Mouse (Mus musculus) cerebellum, postnatal 25 days (tissue): ENCODE results near the gene Yars.

Experiments used
- DNase-seq, 2 experiments: peaks; one replicate each; pipeline ENCODE4 v3.0.0; 2021; ENCODE audit warnings: mixed read lengths in 2 of 2

Yars gene

DNA sequence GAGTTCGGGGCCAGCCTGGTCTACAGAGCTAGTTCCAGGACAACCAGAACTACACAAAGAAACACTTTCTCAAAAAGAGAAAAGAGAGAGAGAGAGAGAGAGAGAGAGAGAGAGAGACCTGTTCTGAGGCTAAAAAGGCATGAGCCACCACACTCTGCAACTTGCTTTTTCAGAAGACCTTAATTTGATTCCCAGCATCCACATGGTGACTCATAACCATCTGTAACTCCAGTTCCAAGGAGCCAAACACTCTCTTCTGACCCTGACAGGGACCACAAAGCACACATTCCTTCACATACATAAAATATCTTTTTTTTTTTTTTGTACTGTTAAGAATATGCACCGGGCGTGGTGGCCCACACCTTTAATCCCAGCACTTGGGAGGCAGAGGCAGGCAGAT, 65.0 kb downstream of the Yars start:
- DNase-seq, result no peak

DNA sequence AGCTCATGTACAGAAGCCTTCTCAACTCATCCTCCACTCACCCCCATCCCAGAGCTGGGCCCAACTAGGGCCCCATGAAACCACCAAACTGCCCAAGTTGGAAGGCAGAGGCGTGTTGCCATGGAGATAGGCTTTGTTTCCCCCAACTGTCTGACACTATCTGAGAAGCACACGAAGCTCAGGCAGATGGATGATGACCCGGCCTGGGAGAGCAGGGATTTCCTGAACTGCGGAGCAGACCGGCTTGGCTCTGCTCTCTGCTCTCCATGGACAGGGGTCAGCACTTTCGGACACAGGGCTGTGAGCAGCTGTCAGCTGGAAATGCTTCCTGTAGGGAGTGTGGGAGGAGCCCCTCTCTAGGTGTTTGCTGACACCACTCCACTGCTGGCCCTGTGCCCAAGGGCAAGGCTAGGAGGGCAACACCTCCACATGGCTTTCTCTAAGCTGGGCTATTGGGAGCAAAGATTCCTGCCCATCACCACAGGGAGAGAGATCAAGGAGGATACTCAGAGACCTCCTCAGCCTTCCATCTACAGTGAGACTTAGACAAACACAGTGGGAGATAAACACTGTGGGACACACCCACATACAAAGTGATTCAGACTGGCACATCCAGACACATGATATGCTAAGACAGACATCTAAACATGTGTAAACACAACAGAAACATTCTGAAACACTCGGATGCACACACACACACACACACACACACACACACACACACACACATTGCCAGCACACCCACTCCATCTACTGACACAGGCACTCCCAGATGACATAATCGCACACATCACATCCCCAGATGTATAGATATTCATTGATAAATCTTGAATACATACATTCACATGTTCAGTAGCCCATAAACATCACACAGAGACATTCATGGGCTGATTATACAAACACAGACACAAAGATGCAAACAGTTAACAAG, 67.2 kb downstream of the Yars start:
- no peak for DNase-seq

DNA sequence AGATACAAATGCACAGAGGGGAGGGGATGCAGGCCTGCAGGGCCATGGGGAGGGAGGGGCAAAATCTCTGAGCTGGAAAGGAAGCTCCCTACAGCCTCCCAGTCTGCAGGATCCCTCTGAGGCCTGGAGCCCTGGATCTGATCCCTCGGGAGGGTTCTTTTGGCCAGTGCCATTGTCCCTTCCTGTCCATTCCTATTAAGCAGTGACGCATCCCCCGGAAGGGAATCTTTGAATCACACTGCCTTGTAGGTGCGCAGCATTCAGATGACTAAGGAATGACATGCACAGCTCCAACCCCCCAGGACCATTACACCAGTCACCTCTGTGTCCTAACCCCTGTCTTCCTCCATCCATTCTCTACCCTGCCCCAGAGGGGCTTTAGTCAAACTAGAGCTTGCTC, 69.5 kb downstream of the Yars start:
- DNase-seq, result no peak

DNA sequence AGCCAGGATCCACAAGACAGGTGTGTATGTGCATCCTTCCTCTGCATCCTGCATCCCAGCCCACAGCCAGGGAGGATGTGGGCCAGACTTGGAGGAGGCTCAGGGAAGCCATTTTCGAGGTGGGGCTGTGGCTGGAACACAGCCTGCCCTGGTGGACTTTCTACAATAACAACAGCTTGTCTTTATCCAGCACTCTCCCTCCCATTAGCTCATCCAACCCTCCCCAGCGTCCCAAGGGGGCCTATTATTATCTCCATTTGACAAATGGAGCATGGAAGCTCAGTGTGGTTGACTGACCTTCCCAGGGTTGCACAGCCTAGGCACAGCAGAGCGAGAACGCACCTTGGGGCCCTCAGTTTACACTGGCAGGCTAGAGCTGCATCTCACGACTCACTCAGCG, 71.1 kb downstream of the Yars start:
- DNase-seq, result no peak

DNA sequence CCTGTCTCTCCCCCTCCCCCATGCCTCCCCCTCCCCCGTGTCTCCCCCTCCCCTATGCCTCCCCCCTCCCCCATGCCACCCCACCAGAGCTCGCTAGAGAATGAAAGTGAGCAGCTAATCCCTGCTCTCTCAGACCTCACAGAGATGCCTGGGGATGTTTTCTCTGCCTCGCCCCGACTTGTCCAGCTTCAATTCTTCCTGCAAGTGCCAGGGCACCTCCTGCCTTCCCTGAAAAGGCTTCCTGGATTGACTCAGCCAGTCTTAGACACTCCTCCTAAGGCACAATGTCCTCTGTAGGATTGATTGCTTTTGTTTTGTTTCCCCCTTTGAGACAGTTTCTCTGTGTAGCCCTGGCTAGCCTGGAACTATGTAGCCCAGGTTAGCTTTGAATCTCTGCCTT, 71.6 kb downstream of the Yars start, which contains the start of gene C77080:
Gene C77080, minus strand, starts transcription at position 209 of the 400 bp plus-strand sequence.
- DNase-seq, result no peak

DNA sequence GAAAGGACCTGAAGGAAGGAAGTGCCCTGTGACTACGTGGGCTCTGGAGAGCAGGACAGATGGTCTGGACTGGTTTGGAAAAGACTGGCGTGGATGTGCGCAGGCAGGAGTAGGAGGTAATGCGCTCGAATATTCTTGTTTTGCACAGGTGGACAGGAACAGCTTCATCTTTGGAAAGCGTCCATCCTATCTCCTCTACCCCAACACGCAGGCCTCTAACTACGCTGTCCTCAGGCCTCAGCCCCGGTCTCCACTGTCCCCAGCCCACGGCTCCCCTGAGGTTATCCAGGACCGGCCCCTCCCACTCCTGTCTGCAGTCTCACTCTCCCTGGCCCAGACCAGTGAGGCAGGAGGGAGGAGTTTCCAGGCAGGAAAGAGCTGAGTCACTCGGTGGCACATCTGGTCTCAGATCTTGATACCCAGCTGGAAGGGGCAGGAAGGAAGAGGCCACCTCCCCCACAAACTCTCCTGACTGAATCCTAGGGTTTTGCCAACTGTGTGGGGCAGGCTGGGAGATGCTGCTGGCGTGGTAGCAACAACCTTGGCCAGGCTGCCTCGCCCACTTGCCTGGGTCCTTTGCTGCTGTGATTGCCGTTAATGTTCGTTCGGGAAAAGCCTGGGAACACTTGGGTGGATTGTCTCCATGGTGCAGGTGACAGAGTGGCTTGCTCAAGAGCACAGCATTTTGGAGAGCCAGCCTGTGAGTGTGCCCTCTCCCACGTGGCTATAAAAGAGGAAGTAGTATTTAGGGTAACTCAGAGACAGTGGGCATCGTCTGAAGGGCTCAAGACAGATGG, 73.9 kb downstream of the Yars start:
- DNase-seq, result peak; percentile 67 to 76

DNA sequence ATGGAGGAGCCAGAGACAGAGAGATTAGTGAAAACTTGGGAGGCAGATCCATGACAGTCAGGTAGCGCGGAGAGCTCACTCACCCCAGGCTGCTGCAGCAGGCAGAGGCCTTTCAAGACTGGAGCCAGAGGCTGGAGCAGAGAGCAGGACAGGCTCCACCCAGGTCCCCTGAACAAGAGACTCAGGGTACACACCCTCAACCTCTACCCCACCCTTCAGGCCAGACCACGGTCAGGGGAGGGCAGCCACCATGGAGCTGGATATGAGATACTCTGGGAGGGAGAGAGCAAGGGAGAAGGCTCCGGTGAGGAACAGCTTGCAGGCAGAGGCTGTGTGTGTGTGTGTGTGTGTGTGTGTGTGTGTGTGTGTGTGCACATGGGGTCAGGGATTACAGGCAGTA, 76.6 kb downstream of the Yars start:
- no peak for DNase-seq

DNA sequence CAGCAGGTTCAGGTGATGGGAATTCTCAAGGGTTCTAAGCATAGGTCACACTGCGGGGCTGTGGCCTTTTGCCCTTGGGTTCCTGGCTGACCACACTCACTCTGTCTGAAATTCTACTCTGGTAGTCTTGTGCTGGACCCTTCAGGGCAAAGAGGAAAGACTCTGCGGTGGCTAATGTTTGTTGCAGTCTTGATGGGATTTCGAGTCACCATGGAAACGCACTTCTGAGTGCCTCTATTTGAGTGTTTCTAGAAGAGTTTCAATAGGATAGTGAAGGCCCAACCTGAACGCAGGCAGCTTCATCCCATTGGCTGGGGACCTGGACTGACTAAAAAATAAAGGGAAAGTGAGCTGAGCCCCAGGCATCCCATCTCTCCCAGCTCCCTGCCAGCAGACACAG, 77.3 kb downstream of the Yars start:
- no peak for DNase-seq

DNA sequence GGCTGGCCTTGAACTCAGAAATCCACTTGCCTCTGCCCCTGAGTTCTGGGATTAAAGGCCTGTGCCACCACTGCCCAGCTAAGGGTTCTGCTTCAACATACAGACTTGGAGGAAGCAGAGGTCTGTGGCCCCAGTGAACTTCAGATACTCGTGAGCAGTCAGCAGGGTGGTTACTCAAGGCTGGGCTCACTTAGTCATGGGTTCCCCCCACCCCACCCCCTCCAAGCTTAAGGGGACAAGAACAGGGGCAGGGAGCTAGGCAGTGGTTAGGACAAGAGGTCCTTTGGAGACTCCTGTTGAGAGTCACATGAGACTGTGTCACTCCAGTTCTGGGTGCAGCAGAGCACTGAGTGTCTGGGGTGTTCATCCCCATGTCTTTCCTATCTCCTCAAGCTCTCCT, 79.1 kb downstream of the Yars start:
- DNase-seq, result no peak
